Mouse (Mus musculus): ENCODE measurements around the gene Rbms2. TPM values are rescaled to one million over a fixed set of nuclear protein-coding genes. Genes with fewer than 3 reads are reported as not detected.

Gene Rbms2
- polyA plus RNA-seq (2012; rRNA removed) = 28.0 and 39.8 TPM in 2 replicates

DNA sequence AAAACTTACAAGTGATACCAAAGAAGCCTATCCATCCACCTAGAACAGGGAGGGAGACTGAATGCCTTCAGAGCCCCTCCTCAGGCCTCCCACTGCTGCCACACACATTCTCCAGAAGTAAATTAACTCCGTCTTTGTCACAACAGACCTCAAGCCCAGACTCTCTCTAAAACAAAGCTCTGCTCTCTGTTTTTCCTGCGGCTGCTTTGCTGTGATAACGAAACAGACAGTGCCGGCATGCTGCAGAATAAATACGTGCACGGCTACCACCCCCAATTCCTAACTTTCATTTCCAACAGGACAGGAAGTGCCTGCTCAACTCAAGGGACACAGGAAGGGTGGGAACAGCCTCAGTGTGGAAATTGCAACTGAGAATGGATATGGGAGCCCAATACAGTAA, at the start of gene Rbms2:
TSS of gene Rbms2 (minus strand) at position 309 of the 400 bp plus-strand sequence.

DNA sequence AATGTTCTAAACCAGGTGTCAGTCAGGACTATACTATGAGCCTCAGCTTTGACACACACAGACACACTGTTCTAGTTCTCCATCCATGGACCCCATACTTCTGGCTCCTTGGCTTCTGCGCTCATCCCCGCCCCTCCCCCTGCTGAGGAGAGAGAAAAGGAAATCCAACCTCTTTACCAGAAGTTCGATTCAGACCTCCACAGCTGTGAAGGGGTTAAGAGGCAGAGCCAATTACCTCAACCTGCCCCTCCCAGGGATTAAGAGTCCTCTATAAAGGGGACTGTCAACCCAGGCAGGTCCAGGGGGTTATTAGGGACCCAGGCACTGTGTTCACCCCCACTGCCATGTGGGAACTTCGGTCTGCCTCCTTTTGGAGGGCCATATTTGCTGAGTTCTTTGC, 45.4 kb upstream of the Rbms2 start, which contains the start of gene Mip:
TSS of gene Mip (plus strand) at position 301 of the 400 bp plus-strand sequence.

GRCm38 (mm10) chr10:128211390-128212108, 31.5 kb upstream of the Rbms2 start, which contains the start of gene Spryd4:
TSS of gene Spryd4 (minus strand) at chr10:128211807.

DNA sequence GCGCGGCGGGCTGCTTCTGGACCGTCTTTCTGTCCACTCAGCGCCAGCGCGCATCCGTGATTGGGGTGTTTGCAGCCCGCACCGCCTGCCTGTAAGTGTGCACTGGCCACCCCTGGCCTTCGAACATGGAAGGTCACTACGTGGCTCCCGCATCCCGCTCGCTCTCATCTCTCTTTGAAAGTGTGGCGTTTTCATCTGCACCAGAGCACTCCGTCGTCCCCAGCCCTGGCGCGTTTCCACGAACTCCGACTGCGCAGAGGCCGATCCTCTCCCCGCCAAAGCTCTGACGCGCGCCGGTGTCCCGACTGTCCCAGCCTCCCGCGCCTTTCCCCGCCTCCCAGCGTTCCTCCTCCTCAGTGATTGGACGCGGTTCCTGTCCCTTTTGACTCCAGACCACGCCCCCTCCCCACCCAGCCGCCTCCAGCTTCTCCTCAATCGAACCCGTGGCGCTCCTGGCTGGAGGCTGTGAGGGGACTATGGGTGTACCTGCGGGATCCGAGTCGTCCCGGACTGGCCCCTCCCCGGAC, 14.0 kb upstream of the Rbms2 start, which contains the start of gene Gls2:
TSS of gene Gls2 (plus strand) at position 434 of the 527 bp plus-strand sequence.

DNA sequence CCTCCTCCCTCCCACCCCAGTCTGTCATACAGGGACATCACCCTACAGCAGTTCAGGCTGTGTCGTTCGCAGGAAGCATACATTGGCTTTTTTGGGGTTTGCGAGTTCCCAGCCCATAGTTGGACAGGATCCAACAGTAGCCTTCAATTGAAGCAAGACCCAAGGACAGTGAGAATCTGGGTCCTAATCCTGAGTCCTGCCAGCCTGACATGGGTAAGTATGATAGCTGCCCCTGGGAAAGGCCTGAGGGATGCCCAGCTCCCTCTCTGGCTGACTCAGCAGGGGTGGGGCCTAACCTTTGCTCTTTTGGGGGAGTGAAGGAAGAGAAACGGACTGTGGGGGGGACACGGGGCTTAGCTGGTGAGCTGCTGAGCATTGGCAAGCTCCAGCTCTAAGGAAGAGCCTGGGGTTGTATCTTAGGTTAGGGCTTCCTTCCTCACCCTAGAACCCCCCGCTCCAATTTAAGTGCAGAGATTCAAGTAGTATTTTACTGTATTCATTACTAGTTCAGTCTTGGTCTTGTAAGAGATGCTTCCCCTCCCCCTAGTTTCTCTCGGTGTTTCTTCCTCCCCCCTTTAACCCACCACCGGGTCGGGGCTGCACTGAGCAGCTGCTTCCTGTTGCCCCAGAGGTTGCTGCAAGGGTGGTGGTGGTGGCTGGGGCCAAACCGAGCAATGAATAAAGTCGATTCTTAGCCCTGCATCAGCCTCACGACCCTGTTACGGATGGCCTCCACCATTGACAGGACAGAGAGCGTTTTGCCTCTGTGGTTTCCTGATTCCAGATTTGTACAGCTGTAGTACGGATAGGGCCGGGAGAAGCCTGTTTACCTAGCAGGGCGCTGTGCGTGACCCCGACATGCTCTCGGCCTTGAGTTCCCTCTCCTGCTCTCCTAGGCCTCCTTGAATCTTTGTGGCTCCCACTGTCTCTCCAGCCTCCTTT, 88.3 kb downstream of the Rbms2 start, which contains the start of gene Baz2a:
TSS of gene Baz2a (plus strand) at position 14 of the 942 bp plus-strand sequence.

DNA sequence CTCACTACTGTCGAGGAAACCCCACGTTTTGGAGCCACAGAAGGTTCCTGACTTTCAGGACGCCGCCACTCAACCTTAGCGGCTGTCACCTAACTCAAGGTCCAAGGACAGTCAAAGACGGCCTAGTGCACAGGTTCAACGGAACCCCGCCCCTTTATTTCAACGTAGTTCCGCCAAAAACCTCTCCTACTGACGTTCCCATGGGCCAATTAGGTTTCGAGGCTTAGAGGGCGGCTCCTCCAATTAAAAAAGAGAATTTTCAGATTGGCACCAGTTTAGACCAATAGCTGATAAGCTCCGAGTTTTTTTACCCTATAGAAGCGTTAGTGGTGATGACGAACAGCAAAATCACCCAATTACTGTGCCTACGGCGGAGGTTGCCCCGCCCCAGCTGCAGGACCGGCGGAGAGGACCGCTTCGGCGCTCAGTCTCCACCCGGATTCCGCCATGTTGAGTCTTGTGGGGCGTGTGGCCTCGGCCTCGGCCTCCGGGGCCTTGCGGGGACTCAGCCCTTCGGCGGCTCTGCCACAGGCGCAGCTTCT, 97.1 kb downstream of the Rbms2 start, which contains the start of gene Atp5b:
TSS of gene Atp5b (plus strand) at position 394 of the 542 bp plus-strand sequence.

Other genes starting within 250 kb of the Rbms2 start
- gene Hsd17b6, start 172.7 kb downstream of the Rbms2 start, polyA plus RNA-seq (2012; rRNA removed) = not detected in 2 replicates
- 39.1 and 45.7 TPM in 2 replicates for gene Prim1, start 165.1 kb downstream of the Rbms2 start, polyA plus RNA-seq (2012; rRNA removed)
- gene Naca, start 144.7 kb downstream of the Rbms2 start, polyA plus RNA-seq (2012; rRNA removed) = 532 and 550 TPM in 2 replicates
- gene Ptges3, start 121.3 kb downstream of the Rbms2 start, polyA plus RNA-seq (2012; rRNA removed) = 77.7 and 83.0 TPM in 2 replicates
- 1,340 and 1,417 TPM in 2 replicates for gene Atp5b, start 97.0 kb downstream of the Rbms2 start, polyA plus RNA-seq (2012; rRNA removed)
- gene Baz2a, start 88.7 kb downstream of the Rbms2 start, polyA plus RNA-seq (2012; rRNA removed) = 34.0 and 36.0 TPM in 2 replicates
- gene Gls2, start 14.2 kb upstream of the Rbms2 start, polyA plus RNA-seq (2012; rRNA removed) = 3.6 and 4.0 TPM in 2 replicates
- gene Spryd4, start 31.5 kb upstream of the Rbms2 start, polyA plus RNA-seq (2012; rRNA removed) = 13.6 and 15.5 TPM in 2 replicates
- 0.23 and 0.26 TPM in 2 replicates for gene Mip, start 45.5 kb upstream of the Rbms2 start, polyA plus RNA-seq (2012; rRNA removed)
- 18.3 and 20.5 TPM in 2 replicates for gene Timeless, start 51.8 kb upstream of the Rbms2 start, polyA plus RNA-seq (2012; rRNA removed)
- gene Apon, start 73.8 kb upstream of the Rbms2 start, polyA plus RNA-seq (2012; rRNA removed) = 0.38 and 0.45 TPM in 2 replicates
- not detected in 2 replicates for gene Apof, start 88.4 kb upstream of the Rbms2 start, polyA plus RNA-seq (2012; rRNA removed)
- gene Stat2, start 90.3 kb upstream of the Rbms2 start, polyA plus RNA-seq (2012; rRNA removed) = 30.6 and 34.3 TPM in 2 replicates
- 0.10 and 0.14 TPM in 2 replicates for gene Il23a, start 118.5 kb upstream of the Rbms2 start, polyA plus RNA-seq (2012; rRNA removed)
- 44.2 and 45.9 TPM in 2 replicates for gene Pan2, start 123.0 kb upstream of the Rbms2 start, polyA plus RNA-seq (2012; rRNA removed)
- 110 and 127 TPM in 2 replicates for gene Cnpy2, start 142.2 kb upstream of the Rbms2 start, polyA plus RNA-seq (2012; rRNA removed)
- gene Cs, start 157.4 kb upstream of the Rbms2 start, polyA plus RNA-seq (2012; rRNA removed) = 172 and 176 TPM in 2 replicates
- 77.1 and 77.4 TPM in 2 replicates for gene Coq10a, start 188.7 kb upstream of the Rbms2 start, polyA plus RNA-seq (2012; rRNA removed)
- 47.3 and 49.7 TPM in 2 replicates for gene Ankrd52, start 196.8 kb upstream of the Rbms2 start, polyA plus RNA-seq (2012; rRNA removed)
- 0.10 and 0.28 TPM in 2 replicates for gene Slc39a5, start 220.9 kb upstream of the Rbms2 start, polyA plus RNA-seq (2012; rRNA removed)
- 94.8 and 115 TPM in 2 replicates for gene Nabp2, start 231.2 kb upstream of the Rbms2 start, polyA plus RNA-seq (2012; rRNA removed)
- gene Rnf41, start 231.4 kb upstream of the Rbms2 start, polyA plus RNA-seq (2012; rRNA removed) = 62.8 and 67.8 TPM in 2 replicates